Mouse (Mus musculus) retina, adult 2 months (tissue): ENCODE measurements around the gene Filip1l.

Experiments
- DNase-seq: peaks from one replicate; pipeline ENCODE4 v3.0.0-alpha.2; 2012; ENCODE audit warnings: low read depth, low spot score

Filip1l gene

GRCm38 (mm10) chr16:57434640-57435039, 81.7 kb downstream of the Filip1l start:
- DNase-seq: no peak

- DNase-seq: no peak
Measured at GRCm38 (mm10) chr16:57437523-57438287, 84.8 kb downstream of the Filip1l start.

GRCm38 (mm10) chr16:57438288-57438685, 85.4 kb downstream of the Filip1l start:
- DNase-seq: no peak

GRCm38 (mm10) chr16:57439206-57439605, 86.3 kb downstream of the Filip1l start:
- DNase-seq: no peak

- no peak for DNase-seq
Measured at GRCm38 (mm10) chr16:57440706-57441437, 88.0 kb downstream of the Filip1l start.

- no peak for DNase-seq
Measured at GRCm38 (mm10) chr16:57445096-57446094, 92.5 kb downstream of the Filip1l start.

GRCm38 (mm10) chr16:57453009-57453408, 100.1 kb downstream of the Filip1l start:
- peak; percentile 11 for DNase-seq

GRCm38 (mm10) chr16:57454106-57454763, 101.3 kb downstream of the Filip1l start:
- no peak for DNase-seq

GRCm38 (mm10) chr16:57455573-57455972, 102.7 kb downstream of the Filip1l start:
- no peak for DNase-seq

GRCm38 (mm10) chr16:57456003-57456402, 103.1 kb downstream of the Filip1l start:
- DNase-seq: no peak

- DNase-seq: no peak
Measured at GRCm38 (mm10) chr16:57465386-57465913, 112.6 kb downstream of the Filip1l start.

GRCm38 (mm10) chr16:57469301-57469700, 116.4 kb downstream of the Filip1l start:
- DNase-seq: no peak

GRCm38 (mm10) chr16:57469869-57470268, 117.0 kb downstream of the Filip1l start:
- no peak for DNase-seq

GRCm38 (mm10) chr16:57470286-57470830, 117.5 kb downstream of the Filip1l start:
- DNase-seq: no peak

GRCm38 (mm10) chr16:57471071-57471470, 118.2 kb downstream of the Filip1l start:
- no peak for DNase-seq

- DNase-seq: no peak
Measured at GRCm38 (mm10) chr16:57473415-57474085, 120.7 kb downstream of the Filip1l start.

GRCm38 (mm10) chr16:57478451-57478850, 125.6 kb downstream of the Filip1l start:
- no peak for DNase-seq

GRCm38 (mm10) chr16:57479776-57480175, 126.9 kb downstream of the Filip1l start:
- no peak for DNase-seq

GRCm38 (mm10) chr16:57482264-57482663, 129.4 kb downstream of the Filip1l start:
- no peak for DNase-seq

GRCm38 (mm10) chr16:57482911-57483310, 130.0 kb downstream of the Filip1l start:
- DNase-seq: no peak
